Mouse (Mus musculus): ENCODE measurements around the gene H2-DMb1. TPM values are rescaled to one million over a fixed set of nuclear protein-coding genes. Genes with fewer than 3 reads are reported as not detected.
A peak's percentile ranks its signal among the peaks of the same experiment; 100 is the strongest.

H2-DMb1 gene
- polyA plus RNA-seq, 1 experiment from 2014 or later = 0.43 TPM

DNA sequence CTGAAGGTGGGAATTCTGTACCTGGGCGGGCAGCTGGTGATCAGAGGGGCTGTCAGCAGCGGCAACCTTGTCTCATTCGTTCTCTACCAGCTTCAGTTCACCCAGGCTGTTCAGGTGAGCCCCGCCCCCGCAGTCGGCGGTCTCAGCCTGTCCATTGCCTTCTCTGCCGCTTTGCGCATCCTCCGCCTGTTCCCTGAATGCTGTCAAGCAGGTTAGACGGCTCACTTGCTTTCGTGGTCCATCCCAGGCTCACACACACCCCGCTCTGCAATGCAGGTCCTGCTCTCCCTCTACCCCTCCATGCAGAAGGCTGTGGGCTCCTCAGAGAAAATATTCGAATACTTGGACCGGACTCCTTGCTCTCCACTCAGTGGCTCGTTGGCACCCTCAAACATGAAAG is 40.0 kb downstream of the H2-DMb1 start:
- no peak overlapping the region for H3K27ac ChIP-seq (ENCODE audit: low read depth, low read length)
- H3K9ac ChIP-seq (replicated peaks; ENCODE audit: low read depth, low read length) = no peak overlapping the region
- H3K36me3 ChIP-seq (ENCODE audit: control insufficient read depth, insufficient read depth, low read length) = no peaks in the 10 kb centered on the region
- H3K4me3 ChIP-seq (ENCODE audit: low read depth, low read length) = no peak overlapping the region
- ATAC-seq (ENCODE audit: low read depth) = no peak
- H3K4me2 ChIP-seq (ENCODE audit: low read depth, low read length) = no peak overlapping the region
- peaks cover 6% of the 10 kb centered on the region for H3K4me1 ChIP-seq (ENCODE audit: control insufficient read depth, insufficient read depth, low read length)
- peaks cover 28% of the 10 kb centered on the region for H3K27me3 ChIP-seq (ENCODE audit: control insufficient read depth, insufficient read depth, low read length)
- H3K9me3 ChIP-seq (ENCODE audit: control insufficient read depth, low read length) = no peaks in the 10 kb centered on the region
- 22% methylated on average over 16 of the region's 16 CpGs for WGBS

DNA sequence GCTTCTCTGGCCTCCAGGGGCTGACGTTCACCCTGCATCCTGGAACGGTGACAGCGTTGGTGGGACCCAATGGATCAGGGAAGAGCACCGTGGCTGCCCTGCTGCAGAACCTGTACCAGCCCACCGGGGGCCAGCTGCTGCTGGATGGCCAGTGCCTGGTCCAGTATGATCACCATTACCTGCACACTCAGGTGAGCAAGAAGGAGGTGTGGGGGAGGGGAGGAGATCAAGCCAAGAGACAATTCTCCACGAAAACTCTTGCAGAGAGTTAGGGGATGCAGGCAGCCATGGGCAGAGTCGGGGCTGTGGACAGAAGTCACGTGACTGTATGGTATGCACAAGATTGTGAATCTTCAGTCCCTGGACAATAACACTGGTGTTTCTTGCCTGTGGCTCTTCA is 40.6 kb downstream of the H2-DMb1 start:
- Histone ChIP-seq H3K27ac (ENCODE audit: low read depth, low read length) (no peak overlapping the region), H3K27me3 (ENCODE audit: control insufficient read depth, insufficient read depth, low read length) (peaks cover 29% of the 10 kb centered on the region), H3K36me3 (ENCODE audit: control insufficient read depth, insufficient read depth, low read length) (no peaks in the 10 kb centered on the region), H3K4me2 (ENCODE audit: low read depth, low read length) (no peak overlapping the region), H3K4me1 (ENCODE audit: control insufficient read depth, insufficient read depth, low read length) (0 out of 2 replicates have a peak, but pooled peaks cover 4% of the 10 kb centered on the region), H3K9me3 (ENCODE audit: control insufficient read depth, low read length) (no peaks in the 10 kb centered on the region), H3K4me3 (ENCODE audit: low read depth, low read length) (no peak overlapping the region), H3K9ac (replicated peaks; ENCODE audit: low read depth, low read length) (no peak overlapping the region)
- no peak for ATAC-seq (ENCODE audit: low read depth)
- WGBS = 55% methylated on average over 8 of the region's 8 CpGs

DNA sequence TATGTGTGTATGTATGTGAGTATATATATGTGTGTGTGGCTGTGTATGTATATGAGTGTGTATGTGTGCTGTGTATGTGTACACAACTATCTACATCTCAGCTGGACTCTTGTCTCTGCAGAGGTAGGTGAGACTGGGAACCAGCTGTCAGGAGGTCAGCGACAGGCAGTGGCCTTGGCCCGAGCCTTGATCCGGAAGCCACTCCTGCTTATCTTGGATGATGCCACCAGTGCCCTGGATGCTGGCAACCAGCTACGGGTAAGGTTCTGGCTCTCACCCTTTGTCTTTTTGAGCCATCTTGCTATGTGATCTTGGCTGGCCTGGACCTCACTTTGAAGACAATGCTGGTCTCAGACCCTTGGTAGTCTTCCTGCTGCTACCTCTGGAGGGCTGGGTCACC is 41.9 kb downstream of the H2-DMb1 start:
- Histone ChIP-seq H3K4me3 (ENCODE audit: low read depth, low read length) (no peak overlapping the region), H3K4me2 (ENCODE audit: low read depth, low read length) (no peak overlapping the region), H3K36me3 (ENCODE audit: control insufficient read depth, insufficient read depth, low read length) (no peaks in the 10 kb centered on the region), H3K27ac (ENCODE audit: low read depth, low read length) (no peak overlapping the region), H3K4me1 (ENCODE audit: control insufficient read depth, insufficient read depth, low read length) (0 out of 2 replicates have a peak, but pooled peaks cover 4% of the 10 kb centered on the region), H3K9me3 (ENCODE audit: control insufficient read depth, low read length) (no peaks in the 10 kb centered on the region), H3K27me3 (ENCODE audit: control insufficient read depth, insufficient read depth, low read length) (peaks cover 39% of the 10 kb centered on the region), H3K9ac (replicated peaks; ENCODE audit: low read depth, low read length) (no peak overlapping the region)
- no peak for ATAC-seq (ENCODE audit: low read depth)
- 85% methylated on average over 4 of the region's 4 CpGs for WGBS

DNA sequence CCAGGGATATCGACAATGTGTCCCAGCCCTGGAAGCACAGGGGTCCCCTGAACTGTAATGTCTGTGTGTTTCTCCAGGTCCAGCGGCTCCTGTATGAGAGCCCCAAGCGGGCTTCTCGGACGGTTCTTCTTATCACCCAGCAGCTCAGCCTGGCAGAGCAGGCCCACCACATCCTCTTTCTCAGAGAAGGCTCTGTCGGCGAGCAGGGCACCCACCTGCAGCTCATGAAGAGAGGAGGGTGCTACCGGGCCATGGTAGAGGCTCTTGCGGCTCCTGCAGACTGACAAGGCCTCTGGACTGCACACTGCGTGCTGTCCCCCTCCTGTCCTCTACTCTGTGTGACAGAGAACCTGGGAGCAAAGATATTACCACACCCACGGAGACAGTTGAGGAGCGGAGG is 43.6 kb downstream of the H2-DMb1 start:
- H3K4me1 ChIP-seq (ENCODE audit: control insufficient read depth, insufficient read depth, low read length) = 0 out of 2 replicates have a peak, but pooled peaks cover 4% of the 10 kb centered on the region
- H3K36me3 ChIP-seq (ENCODE audit: control insufficient read depth, insufficient read depth, low read length) = no peaks in the 10 kb centered on the region
- no peaks in the 10 kb centered on the region for H3K9me3 ChIP-seq (ENCODE audit: control insufficient read depth, low read length)
- no peak overlapping the region for H3K4me3 ChIP-seq (ENCODE audit: low read depth, low read length)
- H3K27ac ChIP-seq (ENCODE audit: low read depth, low read length) = no peak overlapping the region
- no peak for ATAC-seq (ENCODE audit: low read depth)
- 31% methylated on average over 12 of the region's 12 CpGs for WGBS
- H3K27me3 ChIP-seq (ENCODE audit: control insufficient read depth, insufficient read depth, low read length) = peaks cover 39% of the 10 kb centered on the region
- H3K9ac ChIP-seq (replicated peaks; ENCODE audit: low read depth, low read length) = no peak overlapping the region
- H3K4me2 ChIP-seq (ENCODE audit: low read depth, low read length) = no peak overlapping the region

DNA sequence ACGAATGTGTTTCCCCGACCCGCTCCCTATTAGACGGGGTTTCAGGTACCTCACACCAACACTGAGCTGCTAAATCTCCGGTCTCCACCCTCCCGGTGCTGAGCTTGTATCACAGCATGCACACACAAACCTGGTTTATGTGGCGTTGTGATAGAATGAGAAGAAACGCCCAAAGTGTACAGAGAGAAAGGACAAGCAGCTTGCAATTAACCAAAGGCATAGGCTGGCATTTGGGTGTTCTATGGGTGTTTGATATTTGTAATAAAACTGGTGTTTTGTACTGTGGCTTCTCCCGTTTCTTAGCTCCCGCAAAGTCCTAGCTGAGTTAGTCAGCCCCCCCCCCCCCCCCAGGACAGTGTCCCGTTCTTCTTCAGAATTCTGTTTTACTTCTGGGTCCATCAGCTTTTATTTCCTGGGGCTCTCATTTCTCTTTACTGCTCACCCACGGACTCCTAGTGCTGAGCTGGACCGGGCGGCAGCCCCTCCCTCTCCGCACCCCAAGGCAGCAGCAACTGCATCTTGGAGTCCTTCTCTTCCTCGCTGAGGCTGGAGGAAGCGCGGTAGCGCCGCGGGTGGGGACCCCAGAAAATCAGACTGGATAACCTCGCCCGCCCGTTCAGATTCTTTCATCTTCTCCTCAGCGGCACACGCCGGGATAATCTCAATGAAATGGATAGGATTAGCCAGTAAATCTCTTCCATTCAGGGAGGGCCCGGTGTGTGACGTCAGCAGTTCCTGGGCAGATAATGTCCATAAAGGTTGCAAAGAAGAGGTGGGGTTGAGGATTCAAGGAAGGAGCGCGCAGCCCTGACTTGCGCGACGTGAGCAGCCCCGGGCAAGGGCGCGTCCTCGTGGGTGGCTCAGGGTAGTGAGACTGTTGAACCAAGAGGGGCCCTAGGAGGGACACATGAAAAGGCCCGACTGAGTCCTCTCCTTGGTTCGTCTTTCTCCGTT is 44.3 kb downstream of the H2-DMb1 start, which contains the start of gene Psmb8:
Gene Psmb8, plus strand, starts transcription at position 781 of the 954 bp plus-strand sequence.
- no peaks in the 10 kb centered on the region for H3K36me3 ChIP-seq (ENCODE audit: control insufficient read depth, insufficient read depth, low read length)
- ATAC-seq (ENCODE audit: low read depth) = peak; percentile 91
- no peak within 1 kb of the TSS for H3K27ac ChIP-seq (ENCODE audit: low read depth, low read length)
- no peaks in the 10 kb centered on the region for H3K9me3 ChIP-seq (ENCODE audit: control insufficient read depth, low read length)
- 0 out of 2 replicates have a peak within 1 kb of the TSS, but pooled peaks have one; percentile 21 for H3K9ac ChIP-seq (replicated peaks; ENCODE audit: low read depth, low read length)
- 4% methylated on average over 41 of the region's 41 CpGs for whole genome bisulfite sequencing
- H3K4me2 ChIP-seq (ENCODE audit: low read depth, low read length) = peak within 1 kb of the TSS; percentile 76
- H3K27me3 ChIP-seq (ENCODE audit: control insufficient read depth, insufficient read depth, low read length) = peaks cover 39% of the 10 kb centered on the region
- H3K4me1 ChIP-seq (ENCODE audit: control insufficient read depth, insufficient read depth, low read length) = 0 out of 2 replicates have a peak, but pooled peaks cover 4% of the 10 kb centered on the region
- peak within 1 kb of the TSS; percentile 36 for H3K4me3 ChIP-seq (ENCODE audit: low read depth, low read length)

DNA sequence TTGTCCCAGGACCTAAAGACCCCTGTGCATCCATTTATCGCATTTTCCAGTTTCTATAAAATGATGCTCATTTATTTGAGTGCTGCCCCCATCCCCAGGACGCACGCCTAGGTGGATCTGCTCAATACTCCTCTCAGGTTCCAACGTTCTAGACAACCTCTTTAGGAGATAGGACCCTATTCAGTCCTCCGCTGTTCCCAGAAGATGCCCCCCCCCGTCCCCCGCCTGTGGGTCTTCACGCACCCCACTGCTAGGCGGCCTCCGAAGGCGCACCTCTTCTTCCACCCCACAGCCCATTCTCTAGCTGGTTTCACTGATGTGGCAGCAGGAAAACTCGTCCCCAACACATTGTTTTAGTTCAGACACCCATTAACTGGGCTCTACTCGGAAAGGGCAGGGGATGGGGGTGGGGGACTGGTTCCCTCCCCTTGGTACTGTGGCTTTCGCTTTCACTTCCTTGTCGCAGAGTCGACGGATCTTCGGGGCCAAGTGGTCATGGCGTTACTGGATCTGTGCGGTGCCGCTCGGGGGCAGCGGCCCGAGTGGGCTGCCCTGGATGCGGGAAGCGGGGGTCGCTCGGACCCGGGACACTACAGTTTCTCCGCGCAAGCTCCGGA is 45.1 kb downstream of the H2-DMb1 start:
- H3K4me3 ChIP-seq (ENCODE audit: low read depth, low read length) = peak overlapping the region; percentile 36
- no peak overlapping the region for H3K9ac ChIP-seq (replicated peaks; ENCODE audit: low read depth, low read length)
- WGBS = 3% methylated on average over 32 of the region's 32 CpGs

DNA sequence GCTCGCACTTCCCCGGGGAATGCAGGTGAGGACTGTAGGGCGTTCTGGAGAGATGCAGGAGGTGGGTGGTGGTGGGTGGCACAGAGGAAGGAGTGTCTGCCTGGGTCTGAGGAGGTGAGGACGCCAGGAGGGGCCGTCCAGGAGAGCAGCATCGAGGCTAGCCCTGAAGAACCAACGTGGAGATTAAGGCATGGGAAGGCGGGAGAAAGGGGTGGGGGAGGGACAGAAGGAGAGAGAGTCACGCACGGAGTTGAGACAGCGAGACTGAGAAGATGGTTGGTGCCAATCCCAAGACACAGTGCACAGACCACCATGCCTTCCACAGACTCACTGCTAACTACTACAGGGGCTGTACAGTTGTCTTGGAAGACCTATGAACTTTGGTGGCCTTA is 45.6 kb downstream of the H2-DMb1 start:
- H3K27ac ChIP-seq (ENCODE audit: low read depth, low read length) = no peak overlapping the region
- 0 out of 2 replicates have a peak, but pooled peaks cover 4% of the 10 kb centered on the region for H3K4me1 ChIP-seq (ENCODE audit: control insufficient read depth, insufficient read depth, low read length)
- peak overlapping the region; percentile 76 for H3K4me2 ChIP-seq (ENCODE audit: low read depth, low read length)
- H3K9me3 ChIP-seq (ENCODE audit: control insufficient read depth, low read length) = no peaks in the 10 kb centered on the region
- ATAC-seq (ENCODE audit: low read depth) = no peak
- H3K4me3 ChIP-seq (ENCODE audit: low read depth, low read length) = peak overlapping the region; percentile 36
- WGBS = 10% methylated on average over 11 of the region's 11 CpGs
- H3K9ac ChIP-seq (replicated peaks; ENCODE audit: low read depth, low read length) = no peak overlapping the region
- peaks cover 37% of the 10 kb centered on the region for H3K27me3 ChIP-seq (ENCODE audit: control insufficient read depth, insufficient read depth, low read length)
- no peaks in the 10 kb centered on the region for H3K36me3 ChIP-seq (ENCODE audit: control insufficient read depth, insufficient read depth, low read length)

More for the DNA sequence above, 45.1 kb downstream of the H2-DMb1 start:
- H3K4me2 ChIP-seq (ENCODE audit: low read depth, low read length) = peak overlapping the region; percentile 76
- peak; percentile 60; the same call in 1 of the 2 replicates for ATAC-seq (ENCODE audit: low read depth)
- H3K27me3 ChIP-seq (ENCODE audit: control insufficient read depth, insufficient read depth, low read length) = peaks cover 39% of the 10 kb centered on the region
- 0 out of 2 replicates have a peak, but pooled peaks cover 4% of the 10 kb centered on the region for H3K4me1 ChIP-seq (ENCODE audit: control insufficient read depth, insufficient read depth, low read length)
- H3K36me3 ChIP-seq (ENCODE audit: control insufficient read depth, insufficient read depth, low read length) = no peaks in the 10 kb centered on the region
- no peaks in the 10 kb centered on the region for H3K9me3 ChIP-seq (ENCODE audit: control insufficient read depth, low read length)
- no peak overlapping the region for H3K27ac ChIP-seq (ENCODE audit: low read depth, low read length)

DNA sequence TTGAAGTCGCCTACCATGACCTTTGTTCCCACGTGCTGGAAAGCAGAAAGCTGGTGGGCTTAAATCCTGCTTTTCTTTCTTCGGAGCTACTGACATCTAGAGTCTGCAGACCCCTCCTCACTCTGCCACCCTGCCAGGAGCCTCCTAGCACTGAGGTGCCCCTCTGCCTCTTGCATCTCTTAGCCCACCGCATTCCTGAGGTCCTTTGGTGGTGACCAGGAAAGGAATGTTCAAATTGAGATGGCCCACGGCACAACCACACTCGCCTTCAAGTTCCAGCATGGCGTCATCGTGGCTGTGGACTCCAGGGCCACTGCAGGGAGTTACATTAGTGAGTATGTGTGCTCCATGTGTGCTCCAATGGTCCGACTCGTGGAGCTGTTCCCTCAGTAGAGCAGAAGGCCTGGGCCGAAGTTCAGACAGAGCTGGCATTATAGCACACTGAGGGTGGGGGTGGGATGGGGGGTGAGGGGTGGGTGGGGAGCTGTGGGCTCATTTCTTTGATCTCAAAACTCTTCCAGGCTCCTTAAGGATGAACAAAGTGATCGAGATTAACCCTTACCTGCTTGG is 46.3 kb downstream of the H2-DMb1 start:
- H3K27me3 ChIP-seq (ENCODE audit: control insufficient read depth, insufficient read depth, low read length) = peaks cover 36% of the 10 kb centered on the region
- no peaks in the 10 kb centered on the region for H3K36me3 ChIP-seq (ENCODE audit: control insufficient read depth, insufficient read depth, low read length)
- no peak overlapping the region for H3K9ac ChIP-seq (replicated peaks; ENCODE audit: low read depth, low read length)
- H3K9me3 ChIP-seq (ENCODE audit: control insufficient read depth, low read length) = no peaks in the 10 kb centered on the region
- WGBS = 62% methylated on average over 12 of the region's 12 CpGs
- no peak for ATAC-seq (ENCODE audit: low read depth)
- H3K4me2 ChIP-seq (ENCODE audit: low read depth, low read length) = no peak overlapping the region
- H3K4me3 ChIP-seq (ENCODE audit: low read depth, low read length) = no peak overlapping the region
- no peak overlapping the region for H3K27ac ChIP-seq (ENCODE audit: low read depth, low read length)
- H3K4me1 ChIP-seq (ENCODE audit: control insufficient read depth, insufficient read depth, low read length) = 0 out of 2 replicates have a peak, but pooled peaks cover 4% of the 10 kb centered on the region

Data from neural tube, embryonic 14.5 days (tissue).